Mouse (Mus musculus): Measurements from ENCODE around the gene Osbpl8.

DNA sequence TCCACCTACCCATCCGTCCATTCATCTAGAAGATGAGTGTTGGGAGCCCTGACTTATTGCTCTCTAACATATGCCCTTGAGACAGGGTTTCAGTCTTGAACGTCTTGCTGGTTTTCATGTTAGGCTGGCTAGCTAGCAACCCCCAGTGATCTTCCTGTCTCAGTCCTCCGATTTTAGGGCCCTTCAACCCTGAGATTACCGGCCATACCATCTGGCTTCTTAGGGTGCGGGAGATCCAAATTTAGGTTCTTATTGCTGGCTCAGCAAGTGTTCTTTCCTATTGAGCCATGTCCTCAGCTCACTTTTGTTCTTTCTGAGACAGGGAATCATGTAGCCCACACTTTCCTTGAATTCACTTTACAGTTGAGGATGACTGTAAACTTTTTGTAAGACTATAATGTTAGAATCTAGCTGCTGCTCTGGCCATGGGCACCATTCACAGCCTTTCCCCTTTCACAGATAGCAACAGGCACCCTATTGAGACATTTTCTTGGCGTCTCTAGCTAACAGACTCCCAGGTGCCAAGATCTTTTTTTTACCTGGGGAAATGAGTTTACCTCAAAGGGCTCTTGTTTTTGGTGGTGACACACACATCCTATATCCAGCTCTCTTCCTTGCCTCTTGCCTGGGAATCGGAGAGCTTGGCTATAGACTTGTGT is 9.2 kb downstream of the Osbpl8 start:
- TF ChIP-seq POLR2A (IDR thresholded peaks at IDR 0.05; ENCODE audit: insufficient read depth, low read depth, low read length) (no peak), CTCF (IDR thresholded peaks at IDR 0.05) (no peak), EP300 (IDR thresholded peaks at IDR 0.05; ENCODE audit: insufficient read depth, low read depth, low read length) (no peak)

All from heart, adult 2 months (tissue).